Comparison of ENCODE assay signal across 27 mouse cellular contexts in the genomic region with DNA sequence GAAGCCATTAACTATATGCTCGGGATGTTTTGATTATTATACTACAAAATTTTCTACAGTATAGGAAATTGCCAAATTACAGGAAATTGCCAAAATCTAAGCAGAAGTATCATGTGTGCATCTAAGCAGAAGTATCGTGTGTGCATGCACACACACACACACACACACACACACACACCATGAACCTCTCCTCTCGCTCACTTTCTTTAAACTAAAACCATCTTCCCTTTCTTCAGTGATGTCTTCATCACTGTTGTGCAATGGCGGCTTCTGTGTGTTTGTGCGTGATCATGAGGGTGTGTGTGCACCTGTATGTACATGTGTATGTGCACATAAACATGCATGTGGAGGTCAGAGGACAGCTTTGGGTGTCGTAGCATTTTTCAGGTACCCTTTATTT.
DNase-seq lines count a peak whose midpoint lies in the region; ATAC-seq lines count a peak whose summit lies in the region.
"Had no signal": no experiment of that assay in that cellular context is flagged by ENCODE, and none has a peak within 500 bp of the region (broad histone marks: within the 10 kb centered on the region; RNA-seq: fewer than 3 reads in every experiment).

No protein-coding gene starts in this region.

- WGBS in intestine, embryonic 16.5 days, result 93% methylated on average over 6 of the region's 6 CpGs

- H3K9me3 ChIP-seq in intestine, embryonic 16.5 days (ENCODE audit: control insufficient read depth, low read length), result no peaks in the 10 kb centered on the region
- H3K9me3 ChIP-seq: embryonic facial prominence, embryonic 12.5 days; embryonic facial prominence, embryonic 15.5 days; heart, embryonic 12.5 days; heart, embryonic 15.5 days; hindbrain, embryonic 10.5 days; hindbrain, embryonic 13.5 days; intestine, embryonic 15.5 days had no signal

- ATAC-seq in common myeloid progenitor, adult 5-6 weeks (replicated peaks; ENCODE audit: low read depth, poor library complexity, severe bottlenecking), result peak; percentile 64
- ATAC-seq in megakaryocyte progenitor cell, adult 5-6 weeks (replicated peaks; ENCODE audit: poor library complexity), result peak; percentile 78
- ATAC-seq in intestine, embryonic 16.5 days, result no peak
- ATAC-seq: CD4-positive, CD25-positive, alpha-beta regulatory T cell, adult 4 months; forebrain, embryonic 14.5 days; forebrain, postnatal 0 days; hindbrain, embryonic 16.5 days; intestine, embryonic 15.5 days had no signal

- peak; percentile 8 for DNase-seq in 416B (ENCODE audit: low read depth)
- no peak for DNase-seq in left cerebral cortex, postnatal 4 days
- no peak for DNase-seq in heart, adult 8-10 months (ENCODE audit: low spot score)
- DNase-seq: adrenal gland, adult 2 months; adrenal gland, postnatal 14 days; cerebellum, adult 11-12 months; cerebellum, adult 8-10 months; cerebellum, postnatal 10 days; cerebellum, postnatal 36 days; forebrain, postnatal 0 days; gastrocnemius, adult 2 months; gastrocnemius, postnatal 14 days; heart, postnatal 10 days; heart, postnatal 36 days had no signal

- no peaks in the 10 kb centered on the region for H3K27me3 ChIP-seq in intestine, embryonic 16.5 days (replicated peaks; ENCODE audit: control insufficient read depth, insufficient read depth, low read length)
- H3K27me3 ChIP-seq: embryonic facial prominence, embryonic 12.5 days; embryonic facial prominence, embryonic 15.5 days; heart, embryonic 12.5 days; heart, embryonic 15.5 days; hindbrain, embryonic 13.5 days; intestine, embryonic 15.5 days had no signal

- H3K4me3 ChIP-seq in intestine, embryonic 16.5 days (ENCODE audit: low read length), result no peak overlapping the region
- H3K4me3 ChIP-seq: embryonic facial prominence, embryonic 12.5 days; embryonic facial prominence, embryonic 15.5 days; gastrocnemius, adult 2 months; heart, embryonic 12.5 days; heart, embryonic 15.5 days; hindbrain, embryonic 10.5 days; hindbrain, embryonic 13.5 days; intestine, embryonic 15.5 days had no signal

- intact Hi-C loops in left cerebral cortex, postnatal 4 days (cut with DNase I), result no loop called here

- H3K9ac ChIP-seq in intestine, embryonic 16.5 days (ENCODE audit: low read depth, low read length), result no peak overlapping the region
- H3K9ac ChIP-seq: embryonic facial prominence, embryonic 12.5 days; embryonic facial prominence, embryonic 15.5 days; forebrain, postnatal 0 days; heart, embryonic 12.5 days; heart, embryonic 15.5 days; hindbrain, embryonic 13.5 days; intestine, embryonic 15.5 days had no signal

- no peaks in the 10 kb centered on the region for H3K4me1 ChIP-seq in intestine, embryonic 16.5 days (ENCODE audit: control insufficient read depth, insufficient read depth, low read length)
- H3K4me1 ChIP-seq: embryonic facial prominence, embryonic 12.5 days; embryonic facial prominence, embryonic 15.5 days; hindbrain, embryonic 10.5 days; hindbrain, embryonic 13.5 days; intestine, embryonic 15.5 days had no signal

- no peaks in the 10 kb centered on the region for H3K36me3 ChIP-seq in intestine, embryonic 16.5 days (ENCODE audit: control insufficient read depth, insufficient read depth, low read length)
- H3K36me3 ChIP-seq: embryonic facial prominence, embryonic 12.5 days; embryonic facial prominence, embryonic 15.5 days; heart, embryonic 12.5 days; heart, embryonic 15.5 days; hindbrain, embryonic 10.5 days; hindbrain, embryonic 13.5 days; intestine, embryonic 15.5 days had no signal

- H3K27ac ChIP-seq in intestine, embryonic 16.5 days (ENCODE audit: low read length), result no peak overlapping the region
- H3K27ac ChIP-seq: embryonic facial prominence, embryonic 12.5 days; embryonic facial prominence, embryonic 15.5 days; gastrocnemius, adult 2 months; heart, embryonic 15.5 days; hindbrain, embryonic 10.5 days; hindbrain, embryonic 13.5 days; intestine, embryonic 15.5 days had no signal

- H3K4me2 ChIP-seq in intestine, embryonic 16.5 days (ENCODE audit: low read depth, low read length), result no peak overlapping the region
- H3K4me2 ChIP-seq: embryonic facial prominence, embryonic 12.5 days; embryonic facial prominence, embryonic 15.5 days; heart, embryonic 12.5 days; heart, embryonic 15.5 days; hindbrain, embryonic 13.5 days; intestine, embryonic 15.5 days had no signal
